Mouse (Mus musculus): ENCODE results near the gene Rbpj. TPM values are rescaled to one million over a fixed set of nuclear protein-coding genes. Genes with fewer than 3 reads are reported as not detected.

The Rbpj gene
- polyA plus RNA-seq, 1 experiment from 2014 or later = 49.4 TPM

GRCm38 (mm10) chr5:53594274-53594673, 128.3 kb downstream of the Rbpj start:
- WGBS = 20% methylated on average over 4 of the region's 4 CpGs
- DNase-seq (ENCODE audit: low spot score) (peak; percentile 79), ATAC-seq (no peak)
- no peak overlapping the region for H3K4me3 ChIP-seq (ENCODE audit: low read depth, low read length)
- H3K9ac ChIP-seq (ENCODE audit: low read length) = no peak overlapping the region
- H3K4me2 ChIP-seq (ENCODE audit: low read length) = no peak overlapping the region
- H3K4me1 ChIP-seq (ENCODE audit: control insufficient read depth, insufficient read depth, low read length) = peaks cover 20% of the 10 kb centered on the region
- no peak overlapping the region for H3K27ac ChIP-seq (ENCODE audit: low read depth, low read length)
- H3K36me3 ChIP-seq (ENCODE audit: control insufficient read depth, insufficient read depth, low read length) = no peaks in the 10 kb centered on the region
- no peaks in the 10 kb centered on the region for H3K27me3 ChIP-seq (replicated peaks; ENCODE audit: control insufficient read depth, insufficient read depth, low read length)
- no peaks in the 10 kb centered on the region for H3K9me3 ChIP-seq (replicated peaks; ENCODE audit: control insufficient read depth, low read length)

GRCm38 (mm10) chr5:53598510-53598909, 132.6 kb downstream of the Rbpj start:
- H3K4me3 ChIP-seq (ENCODE audit: low read depth, low read length) = no peak overlapping the region
- ATAC-seq (no peak), DNase-seq (ENCODE audit: low spot score) (peak; percentile 61)
- H3K27ac ChIP-seq (ENCODE audit: low read depth, low read length) = no peak overlapping the region
- H3K27me3 ChIP-seq (replicated peaks; ENCODE audit: control insufficient read depth, insufficient read depth, low read length) = no peaks in the 10 kb centered on the region
- H3K4me1 ChIP-seq (ENCODE audit: control insufficient read depth, insufficient read depth, low read length) = peaks cover 4% of the 10 kb centered on the region
- no peaks in the 10 kb centered on the region for H3K9me3 ChIP-seq (replicated peaks; ENCODE audit: control insufficient read depth, low read length)
- H3K36me3 ChIP-seq (ENCODE audit: control insufficient read depth, insufficient read depth, low read length) = no peaks in the 10 kb centered on the region
- no peak overlapping the region for H3K4me2 ChIP-seq (ENCODE audit: low read length)
- no peak overlapping the region for H3K9ac ChIP-seq (ENCODE audit: low read length)

- Histone ChIP-seq H3K9ac (ENCODE audit: low read length) (no peak overlapping the region), H3K4me3 (ENCODE audit: low read depth, low read length) (no peak overlapping the region), H3K27me3 (replicated peaks; ENCODE audit: control insufficient read depth, insufficient read depth, low read length) (no peaks in the 10 kb centered on the region), H3K27ac (ENCODE audit: low read depth, low read length) (no peak overlapping the region), H3K36me3 (ENCODE audit: control insufficient read depth, insufficient read depth, low read length) (no peaks in the 10 kb centered on the region), H3K4me1 (ENCODE audit: control insufficient read depth, insufficient read depth, low read length) (peaks cover 2% of the 10 kb centered on the region), H3K4me2 (ENCODE audit: low read length) (no peak overlapping the region), H3K9me3 (replicated peaks; ENCODE audit: control insufficient read depth, low read length) (no peaks in the 10 kb centered on the region)
- ATAC-seq (no peak), DNase-seq (ENCODE audit: low spot score) (no peak)
- 93% methylated on average over 1 of the region's 1 CpGs for WGBS
Observed at GRCm38 (mm10) chr5:53599116-53599515, 133.2 kb downstream of the Rbpj start.

GRCm38 (mm10) chr5:53602194-53602593, 136.2 kb downstream of the Rbpj start:
- H3K36me3 ChIP-seq (ENCODE audit: control insufficient read depth, insufficient read depth, low read length) = no peaks in the 10 kb centered on the region
- no peak overlapping the region for H3K4me2 ChIP-seq (ENCODE audit: low read length)
- H3K4me1 ChIP-seq (ENCODE audit: control insufficient read depth, insufficient read depth, low read length) = no peaks in the 10 kb centered on the region
- no peak overlapping the region for H3K9ac ChIP-seq (ENCODE audit: low read length)
- no peak overlapping the region for H3K27ac ChIP-seq (ENCODE audit: low read depth, low read length)
- ATAC-seq = 0 out of 2 replicates have a peak, but pooled peaks have one; percentile 27
- H3K4me3 ChIP-seq (ENCODE audit: low read depth, low read length) = no peak overlapping the region
- peak; percentile 8 for DNase-seq (ENCODE audit: low spot score)
- H3K27me3 ChIP-seq (replicated peaks; ENCODE audit: control insufficient read depth, insufficient read depth, low read length) = no peaks in the 10 kb centered on the region
- H3K9me3 ChIP-seq (replicated peaks; ENCODE audit: control insufficient read depth, low read length) = no peaks in the 10 kb centered on the region
- 72% methylated on average over 8 of the region's 8 CpGs for WGBS

- Histone ChIP-seq H3K9ac (ENCODE audit: low read length) (no peak overlapping the region), H3K27ac (ENCODE audit: low read depth, low read length) (no peak overlapping the region), H3K4me1 (ENCODE audit: control insufficient read depth, insufficient read depth, low read length) (no peaks in the 10 kb centered on the region), H3K4me3 (ENCODE audit: low read depth, low read length) (no peak overlapping the region), H3K36me3 (ENCODE audit: control insufficient read depth, insufficient read depth, low read length) (no peaks in the 10 kb centered on the region), H3K27me3 (replicated peaks; ENCODE audit: control insufficient read depth, insufficient read depth, low read length) (no peaks in the 10 kb centered on the region), H3K9me3 (replicated peaks; ENCODE audit: control insufficient read depth, low read length) (no peaks in the 10 kb centered on the region), H3K4me2 (ENCODE audit: low read length) (no peak overlapping the region)
- ATAC-seq (no peak), DNase-seq (ENCODE audit: low spot score) (no peak)
- WGBS = 92% methylated on average over 4 of the region's 4 CpGs
Observed at GRCm38 (mm10) chr5:53605450-53605849, 139.5 kb downstream of the Rbpj start.

GRCm38 (mm10) chr5:53607230-53607996, 141.5 kb downstream of the Rbpj start:
- no peaks in the 10 kb centered on the region for H3K27me3 ChIP-seq (replicated peaks; ENCODE audit: control insufficient read depth, insufficient read depth, low read length)
- no peak for DNase-seq (ENCODE audit: low spot score)
- H3K4me2 ChIP-seq (ENCODE audit: low read length) = no peak overlapping the region
- H3K9me3 ChIP-seq (replicated peaks; ENCODE audit: control insufficient read depth, low read length) = no peaks in the 10 kb centered on the region
- WGBS = 42% methylated on average over 9 of the region's 9 CpGs
- H3K9ac ChIP-seq (ENCODE audit: low read length) = no peak overlapping the region
- H3K4me3 ChIP-seq (ENCODE audit: low read depth, low read length) = no peak overlapping the region
- no peaks in the 10 kb centered on the region for H3K36me3 ChIP-seq (ENCODE audit: control insufficient read depth, insufficient read depth, low read length)
- no peak overlapping the region for H3K27ac ChIP-seq (ENCODE audit: low read depth, low read length)
- no peaks in the 10 kb centered on the region for H3K4me1 ChIP-seq (ENCODE audit: control insufficient read depth, insufficient read depth, low read length)
- no peak for ATAC-seq

GRCm38 (mm10) chr5:53618844-53619243, 152.9 kb downstream of the Rbpj start:
- Histone ChIP-seq H3K9me3 (replicated peaks; ENCODE audit: control insufficient read depth, low read length) (0 out of 2 replicates have a peak, but pooled peaks cover 3% of the 10 kb centered on the region), H3K4me1 (ENCODE audit: control insufficient read depth, insufficient read depth, low read length) (no peaks in the 10 kb centered on the region), H3K4me3 (ENCODE audit: low read depth, low read length) (no peak overlapping the region), H3K9ac (ENCODE audit: low read length) (no peak overlapping the region), H3K27me3 (replicated peaks; ENCODE audit: control insufficient read depth, insufficient read depth, low read length) (no peaks in the 10 kb centered on the region), H3K36me3 (ENCODE audit: control insufficient read depth, insufficient read depth, low read length) (no peaks in the 10 kb centered on the region), H3K27ac (ENCODE audit: low read depth, low read length) (no peak overlapping the region), H3K4me2 (ENCODE audit: low read length) (no peak overlapping the region)
- no peak for ATAC-seq
- 89% methylated on average over 1 of the region's 1 CpGs for WGBS
- no peak for DNase-seq (ENCODE audit: low spot score)

GRCm38 (mm10) chr5:53632026-53632425, 166.1 kb downstream of the Rbpj start:
- Histone ChIP-seq H3K4me3 (ENCODE audit: low read depth, low read length) (no peak overlapping the region), H3K9me3 (replicated peaks; ENCODE audit: control insufficient read depth, low read length) (no peaks in the 10 kb centered on the region), H3K9ac (ENCODE audit: low read length) (no peak overlapping the region), H3K4me2 (ENCODE audit: low read length) (no peak overlapping the region), H3K27me3 (replicated peaks; ENCODE audit: control insufficient read depth, insufficient read depth, low read length) (no peaks in the 10 kb centered on the region), H3K36me3 (ENCODE audit: control insufficient read depth, insufficient read depth, low read length) (peaks cover 4% of the 10 kb centered on the region; the same call in 1 of the 2 replicates), H3K27ac (ENCODE audit: low read depth, low read length) (no peak overlapping the region), H3K4me1 (ENCODE audit: control insufficient read depth, insufficient read depth, low read length) (no peaks in the 10 kb centered on the region)
- 87% methylated on average over 3 of the region's 3 CpGs for WGBS
- ATAC-seq (no peak), DNase-seq (ENCODE audit: low spot score) (no peak)

- H3K27me3 ChIP-seq (replicated peaks; ENCODE audit: control insufficient read depth, insufficient read depth, low read length) = no peaks in the 10 kb centered on the region
- no peak overlapping the region for H3K4me2 ChIP-seq (ENCODE audit: low read length)
- no peak for ATAC-seq
- no peak for DNase-seq (ENCODE audit: low spot score)
- no peak overlapping the region for H3K4me3 ChIP-seq (ENCODE audit: low read depth, low read length)
- H3K9me3 ChIP-seq (replicated peaks; ENCODE audit: control insufficient read depth, low read length) = no peaks in the 10 kb centered on the region
- no peaks in the 10 kb centered on the region for H3K4me1 ChIP-seq (ENCODE audit: control insufficient read depth, insufficient read depth, low read length)
- H3K36me3 ChIP-seq (ENCODE audit: control insufficient read depth, insufficient read depth, low read length) = 0 out of 2 replicates have a peak, but pooled peaks cover 7% of the 10 kb centered on the region
- no peak overlapping the region for H3K27ac ChIP-seq (ENCODE audit: low read depth, low read length)
- WGBS = 87% methylated on average over 3 of the region's 3 CpGs
- no peak overlapping the region for H3K9ac ChIP-seq (ENCODE audit: low read length)
Observed at GRCm38 (mm10) chr5:53636795-53637194, 170.8 kb downstream of the Rbpj start.

Data from forebrain, embryonic 14.5 days (tissue).